8 mouse cellular contexts compared by ENCODE assay signal in the genomic region with DNA sequence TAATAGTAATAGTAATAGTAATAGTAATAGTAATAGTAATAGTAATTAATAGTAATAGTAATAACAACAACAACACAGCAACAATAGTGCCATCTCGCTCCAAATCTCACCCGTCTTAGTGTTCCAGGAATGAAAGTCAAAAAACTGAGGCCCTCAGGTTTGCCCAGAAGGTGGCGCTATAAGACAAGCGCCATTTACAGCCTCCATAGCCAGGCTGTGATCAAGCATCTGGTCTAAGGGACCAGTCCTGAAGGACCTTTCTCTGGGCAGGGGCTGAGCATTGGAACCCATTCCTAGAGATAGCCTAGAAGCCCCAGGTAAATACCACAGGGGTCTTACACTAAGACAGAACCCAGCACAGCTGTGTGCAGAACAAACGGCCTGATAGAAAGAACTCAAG. TPM values are rescaled to one million over a fixed set of nuclear protein-coding genes. Genes with fewer than 3 reads are reported as not detected.
A peak's percentile ranks its signal among the peaks of the same experiment; 100 is the strongest.
DNase-seq lines count a peak whose midpoint lies in the region; ATAC-seq and TF ChIP-seq lines count a peak whose summit lies in the region.

No protein-coding gene starts in this region.

- no peaks in the 10 kb centered on the region; the same call in 1 of the 2 replicates for H3K4me1 ChIP-seq in thymus, adult 2 months (replicated peaks; ENCODE audit: control insufficient read depth, insufficient read depth, low read length)
- peaks cover 23% of the 10 kb centered on the region for H3K4me1 ChIP-seq in forebrain, embryonic 16.5 days (replicated peaks; ENCODE audit: control insufficient read depth, insufficient read depth, low read length)
- peaks cover under 1% of the 10 kb centered on the region for H3K4me1 ChIP-seq in intestine, embryonic 14.5 days (replicated peaks; ENCODE audit: control insufficient read depth, insufficient read depth, low read length)
- H3K4me1 ChIP-seq in stomach, postnatal 0 days (replicated peaks; ENCODE audit: control insufficient read depth, insufficient read depth), result no peaks in the 10 kb centered on the region; the same call in 1 of the 2 replicates

- H3K9ac ChIP-seq in forebrain, embryonic 16.5 days (replicated peaks; ENCODE audit: low read depth, low read length), result no peak overlapping the region
- H3K9ac ChIP-seq in intestine, embryonic 14.5 days (ENCODE audit: low read length), result no peak overlapping the region
- H3K9ac ChIP-seq in stomach, postnatal 0 days (ENCODE audit: low read length), result no peak overlapping the region

- no peak overlapping the region for H3K27ac ChIP-seq in thymus, adult 2 months (ENCODE audit: control insufficient read depth, insufficient read depth, low read length)
- no peak overlapping the region for H3K27ac ChIP-seq in forebrain, embryonic 16.5 days (ENCODE audit: low read length)
- H3K27ac ChIP-seq in intestine, embryonic 14.5 days (ENCODE audit: low read depth), result no peak overlapping the region
- H3K27ac ChIP-seq in stomach, postnatal 0 days (replicated peaks), result no peak overlapping the region

- H3K9me3 ChIP-seq in forebrain, embryonic 16.5 days (ENCODE audit: control insufficient read depth, low read length), result no peaks in the 10 kb centered on the region
- H3K9me3 ChIP-seq in intestine, embryonic 14.5 days (ENCODE audit: control insufficient read depth, low read length), result no peaks in the 10 kb centered on the region
- no peaks in the 10 kb centered on the region for H3K9me3 ChIP-seq in stomach, postnatal 0 days (ENCODE audit: control insufficient read depth, low read length)

- 24% methylated on average over 5 of the region's 5 CpGs for WGBS in thymus, adult 2 months
- WGBS in forebrain, embryonic 16.5 days, result 8% methylated on average over 5 of the region's 5 CpGs
- 11% methylated on average over 5 of the region's 5 CpGs for WGBS in intestine, embryonic 14.5 days
- 8% methylated on average over 5 of the region's 5 CpGs for WGBS in stomach, postnatal 0 days

- H3ac ChIP-seq in myocyte (ENCODE audit: control insufficient read depth, insufficient read length), result no peak overlapping the region

- TF ChIP-seq POLR2A in thymus, adult 2 months (IDR thresholded peaks at IDR 0.05; ENCODE audit: control insufficient read depth, extremely low read depth, insufficient read depth, low read length, poor library complexity), result no peak
- TF ChIP-seq POLR2A in myocyte (IDR thresholded peaks at IDR 0.05; ENCODE audit: insufficient read length, low read depth), result no peak

- peak; percentile 44 for DNase-seq in thymus, adult 2 months
- no peak for DNase-seq in thymus, adult 18-20 months
- peak; percentile 60 for DNase-seq in cerebellum, adult 11-12 months
- DNase-seq in intestine, embryonic 14.5 days (ENCODE audit: low spot score), result peak; percentile 89
- DNase-seq in left cerebral cortex, postnatal 14 days (ENCODE audit: low spot score in 2 of 2), result peak; percentile 75 to 83
- peak; percentile 69 for DNase-seq in stomach, postnatal 0 days (ENCODE audit: low spot score)

- H3K36me3 ChIP-seq in thymus, adult 2 months (ENCODE audit: control insufficient read depth, insufficient read depth, low read length), result no peaks in the 10 kb centered on the region
- no peaks in the 10 kb centered on the region for H3K36me3 ChIP-seq in forebrain, embryonic 16.5 days (ENCODE audit: control insufficient read depth, insufficient read depth)
- H3K36me3 ChIP-seq in intestine, embryonic 14.5 days (ENCODE audit: control insufficient read depth, insufficient read depth, low read length), result no peaks in the 10 kb centered on the region
- H3K36me3 ChIP-seq in myocyte (ENCODE audit: control insufficient read depth, insufficient read depth), result no peaks in the 10 kb centered on the region
- H3K36me3 ChIP-seq in stomach, postnatal 0 days (ENCODE audit: control insufficient read depth, insufficient read depth, low read length), result no peaks in the 10 kb centered on the region

- intact Hi-C loops in left cerebral cortex, postnatal 14 days (cut with DNase I), result loop anchor here (1.0 to 10.0 kb wide), 2 partner anchors 43 to 312 kb away; no protein-coding TSS in a partner anchor

- H3K4me2 ChIP-seq in forebrain, embryonic 16.5 days (ENCODE audit: low read length), result no peak overlapping the region
- no peak overlapping the region for H3K4me2 ChIP-seq in intestine, embryonic 14.5 days (ENCODE audit: low read length)
- peak overlapping the region; percentile 24 for H3K4me2 ChIP-seq in myocyte (ENCODE audit: low read depth)
- no peak overlapping the region for H3K4me2 ChIP-seq in stomach, postnatal 0 days (replicated peaks; ENCODE audit: low read depth)

- TF ChIP-seq EP300 in stomach, postnatal 0 days (optimal IDR thresholded peaks at IDR 0.05), result no peak

- no peak overlapping the region for H3K4me3 ChIP-seq in thymus, adult 2 months (ENCODE audit: control insufficient read depth, insufficient read depth, low read length)
- H3K4me3 ChIP-seq in forebrain, embryonic 16.5 days (replicated peaks; ENCODE audit: low read length), result no peak overlapping the region
- H3K4me3 ChIP-seq in intestine, embryonic 14.5 days (ENCODE audit: low read depth, low read length), result no peak overlapping the region
- no peak overlapping the region for H3K4me3 ChIP-seq in myocyte
- H3K4me3 ChIP-seq in stomach, postnatal 0 days (ENCODE audit: low read depth, low read length), result no peak overlapping the region

- TF ChIP-seq CTCF in thymus, adult 2 months (IDR thresholded peaks at IDR 0.05; ENCODE audit: borderline replicate concordance, control insufficient read depth, extremely low read depth, insufficient read depth, low read length, poor library complexity), result no peak; the same call in 1 of the 2 replicates
- TF ChIP-seq CTCF in stomach, postnatal 0 days (IDR thresholded peaks at IDR 0.05; ENCODE audit: low read depth), result peak; percentile 95

- no peaks in the 10 kb centered on the region; the same call in 1 of the 2 replicates for H3K27me3 ChIP-seq in thymus, adult 2 months (ENCODE audit: control insufficient read depth, insufficient read depth, low read length)
- H3K27me3 ChIP-seq in forebrain, embryonic 16.5 days (replicated peaks; ENCODE audit: control insufficient read depth, insufficient read depth, low read length), result no peaks in the 10 kb centered on the region
- H3K27me3 ChIP-seq in intestine, embryonic 14.5 days (replicated peaks; ENCODE audit: control insufficient read depth, insufficient read depth, low read length), result no peaks in the 10 kb centered on the region
- H3K27me3 ChIP-seq in myocyte (ENCODE audit: control insufficient read depth, insufficient read depth, insufficient read length), result no peaks in the 10 kb centered on the region
- H3K27me3 ChIP-seq in stomach, postnatal 0 days (ENCODE audit: control insufficient read depth, insufficient read depth, low read length), result no peaks in the 10 kb centered on the region

- no peaks in the 10 kb centered on the region for H3K79me2 ChIP-seq in myocyte (ENCODE audit: control insufficient read depth, insufficient read depth)

- peak; percentile 66 for ATAC-seq in forebrain, embryonic 16.5 days
- ATAC-seq in intestine, embryonic 14.5 days (replicated peaks; ENCODE audit: low FRiP score, low TSS enrichment, low read depth), result peak; percentile 51; the same call in 1 of the 2 replicates
- peak; percentile 39; the same call in 1 of the 2 replicates for ATAC-seq in stomach, postnatal 0 days (ENCODE audit: low FRiP score, low TSS enrichment)

TF ChIP-seq in myocyte, 11 proteins besides CTCF, POLR2A, EP300 and RAD21:
- TF ChIP-seq TCF12 (IDR thresholded peaks at IDR 0.05; ENCODE audit: insufficient read depth, poor library complexity, severe bottlenecking) (no peak), MAX (IDR thresholded peaks at IDR 0.05; ENCODE audit: low read depth) (no peak), CEBPB (IDR thresholded peaks at IDR 0.05; ENCODE audit: insufficient read depth, poor library complexity, severe bottlenecking) (no peak), USF1 (IDR thresholded peaks at IDR 0.05; ENCODE audit: low read depth) (no peak), REST (IDR thresholded peaks at IDR 0.05; ENCODE audit: insufficient read depth, insufficient read length) (no peak), POLR2AphosphoS2 (IDR thresholded peaks at IDR 0.05; ENCODE audit: insufficient read length, low read depth) (no peak), E2F4 (IDR thresholded peaks at IDR 0.05; ENCODE audit: insufficient read depth) (no peak), MYOD1 (IDR thresholded peaks at IDR 0.05; ENCODE audit: control insufficient read depth in 1 of 3, insufficient read length in 2 of 3, low read depth in 2 of 3) (no peak), TCF3 (IDR thresholded peaks at IDR 0.05; ENCODE audit: insufficient read length, low read depth) (no peak), MYOG (IDR thresholded peaks at IDR 0.05; ENCODE audit: control insufficient read depth in 1 of 3, insufficient read depth in 1 of 3, insufficient read length in 2 of 3, low read depth in 2 of 3) (no peak), SRF (IDR thresholded peaks at IDR 0.05; ENCODE audit: control insufficient read depth, insufficient read length, low read depth) (no peak)

RNA-seq across cellular contexts. Expression of gene Copz2, which starts 17.5 kb away (rescaled TPM):
- 24.5 and 25.3 TPM in 2 replicates for polyA plus RNA-seq in thymus, adult 2 months (2012; rRNA removed)
- 10.4 and 16.6 TPM in 2 replicates for polyA plus RNA-seq in forebrain, embryonic 16.5 days (2015; fragmentation: Nextera tagmentation; extraction: Ambion mirVana)
- polyA plus RNA-seq in intestine, embryonic 14.5 days (2014; fragmentation: Nextera tagmentation; extraction: Ambion mirVana), result 100 and 102 TPM in 2 replicates
- total RNA-seq in left cerebral cortex, postnatal 14 days (2021), result 1 to 10 TPM; 2.7 to 3.2 TPM
- polyA plus RNA-seq in myocyte (2012; fragmentation: generic; extraction: Trizol), result 120 TPM
- 84.7 and 95.1 TPM in 2 replicates for polyA plus RNA-seq in stomach, postnatal 0 days (2015; fragmentation: Nextera tagmentation; extraction: Ambion mirVana)

RNA-seq across cellular contexts. Expression of gene Nfe2l1, which starts 37.4 kb away (rescaled TPM):
- polyA plus RNA-seq in thymus, adult 2 months (2012; rRNA removed), result 136 and 170 TPM in 2 replicates
- polyA plus RNA-seq in forebrain, embryonic 16.5 days (2015; fragmentation: Nextera tagmentation; extraction: Ambion mirVana), result 64.8 and 68.2 TPM in 2 replicates
- 36.0 and 36.7 TPM in 2 replicates for polyA plus RNA-seq in intestine, embryonic 14.5 days (2014; fragmentation: Nextera tagmentation; extraction: Ambion mirVana)
- 100 to 1,000 TPM; 205 to 209 TPM for total RNA-seq in left cerebral cortex, postnatal 14 days (2021)
- polyA plus RNA-seq in myocyte (2012; fragmentation: generic; extraction: Trizol), result 518 TPM
- polyA plus RNA-seq in stomach, postnatal 0 days (2015; fragmentation: Nextera tagmentation; extraction: Ambion mirVana), result 32.4 and 35.6 TPM in 2 replicates

RNA-seq across cellular contexts. Expression of gene Cdk5rap3, which starts 49.1 kb away (rescaled TPM):
- polyA plus RNA-seq in thymus, adult 2 months (2012; rRNA removed), result 94.2 and 95.5 TPM in 2 replicates
- 103 and 106 TPM in 2 replicates for polyA plus RNA-seq in forebrain, embryonic 16.5 days (2015; fragmentation: Nextera tagmentation; extraction: Ambion mirVana)
- polyA plus RNA-seq in intestine, embryonic 14.5 days (2014; fragmentation: Nextera tagmentation; extraction: Ambion mirVana), result 64.2 and 70.1 TPM in 2 replicates
- total RNA-seq in left cerebral cortex, postnatal 14 days (2021), result 10 to 100 TPM; 38.9 to 39.9 TPM
- polyA plus RNA-seq in myocyte (2012; fragmentation: generic; extraction: Trizol), result 65.8 TPM
- polyA plus RNA-seq in stomach, postnatal 0 days (2015; fragmentation: Nextera tagmentation; extraction: Ambion mirVana), result 61.7 and 64.9 TPM in 2 replicates

Comparison
In these comparisons a context has a peak if more than half of its experiments do, and no peak if none do; other contexts are left out.
1. DNase-seq: peak in thymus, adult 2 months (single experiment), cerebellum, adult 11-12 months (single experiment), intestine, embryonic 14.5 days (single experiment), left cerebral cortex, postnatal 14 days (2 of 2) and stomach, postnatal 0 days (single experiment); none in thymus, adult 18-20 months (0 of 2).
2. Peak in every context shown above with its lines, with median percentiles within 50 percentile points of each other: ATAC-seq.